Mouse (Mus musculus): ENCODE measurements around the gene Hacd1. TPM values are rescaled to one million over a fixed set of nuclear protein-coding genes. Genes with fewer than 3 reads are reported as not detected.

Hacd1 gene
- polyA plus RNA-seq, 1 experiment from 2014 or later = 91.4 TPM

GRCm38 (mm10) chr2:14054716-14055115 is 1.2 kb downstream of the Hacd1 start:
- peak; percentile 12; the same call in 1 of the 2 replicates for ATAC-seq (replicated peaks; ENCODE audit: low FRiP score, low read depth)
- Histone ChIP-seq H3K9ac (ENCODE audit: low read depth, low read length) (peak overlapping the region; percentile 72), H3K27me3 (ENCODE audit: insufficient read depth, low read length) (no peaks in the 10 kb centered on the region), H3K9me3 (replicated peaks; ENCODE audit: low read length) (no peaks in the 10 kb centered on the region), H3K36me3 (ENCODE audit: insufficient read depth, low read length) (no peaks in the 10 kb centered on the region), H3K4me2 (ENCODE audit: low read length) (peak overlapping the region; percentile 80), H3K4me1 (replicated peaks; ENCODE audit: insufficient read depth, low read length) (no peaks in the 10 kb centered on the region), H3K27ac (peak overlapping the region; percentile 81; the same call in 1 of the 2 replicates), H3K4me3 (replicated peaks; ENCODE audit: low read depth, low read length) (peak overlapping the region; percentile 93)
- DNase-seq (ENCODE audit: low spot score) = peak; percentile 35
- no peak for TF ChIP-seq CTCF (IDR thresholded peaks at IDR 0.05; ENCODE audit: low read depth)
- 3% methylated on average over 6 of the region's 6 CpGs for WGBS

GRCm38 (mm10) chr2:14054163-14054562 is 1.8 kb downstream of the Hacd1 start:
- ATAC-seq (replicated peaks; ENCODE audit: low FRiP score, low read depth) = no peak
- 0 out of 2 replicates have a peak overlapping the region, but pooled peaks have one; percentile 2 for H3K4me2 ChIP-seq (ENCODE audit: low read length)
- H3K4me1 ChIP-seq (replicated peaks; ENCODE audit: insufficient read depth, low read length) = no peaks in the 10 kb centered on the region
- no peaks in the 10 kb centered on the region for H3K9me3 ChIP-seq (replicated peaks; ENCODE audit: low read length)
- no peak overlapping the region for H3K9ac ChIP-seq (ENCODE audit: low read depth, low read length)
- TF ChIP-seq CTCF (IDR thresholded peaks at IDR 0.05; ENCODE audit: low read depth) = no peak
- no peak overlapping the region for H3K4me3 ChIP-seq (replicated peaks; ENCODE audit: low read depth, low read length)
- no peak for DNase-seq (ENCODE audit: low spot score)
- no peaks in the 10 kb centered on the region for H3K36me3 ChIP-seq (ENCODE audit: insufficient read depth, low read length)
- WGBS = 67% methylated on average over 3 of the region's 3 CpGs
- no peaks in the 10 kb centered on the region for H3K27me3 ChIP-seq (ENCODE audit: insufficient read depth, low read length)
- no peak overlapping the region for H3K27ac ChIP-seq

- H3K4me1 ChIP-seq (replicated peaks; ENCODE audit: insufficient read depth, low read length) = no peaks in the 10 kb centered on the region
- no peaks in the 10 kb centered on the region for H3K36me3 ChIP-seq (ENCODE audit: insufficient read depth, low read length)
- WGBS = 76% methylated on average over 3 of the region's 3 CpGs
- ATAC-seq (replicated peaks; ENCODE audit: low FRiP score, low read depth) (no peak), DNase-seq (ENCODE audit: low spot score) (no peak)
- no peaks in the 10 kb centered on the region for H3K9me3 ChIP-seq (replicated peaks; ENCODE audit: low read length)
- no peaks in the 10 kb centered on the region for H3K27me3 ChIP-seq (ENCODE audit: insufficient read depth, low read length)
- no peak for TF ChIP-seq CTCF (IDR thresholded peaks at IDR 0.05; ENCODE audit: low read depth)
- no peak overlapping the region for H3K9ac ChIP-seq (ENCODE audit: low read depth, low read length)
- no peak overlapping the region for H3K4me3 ChIP-seq (replicated peaks; ENCODE audit: low read depth, low read length)
- no peak overlapping the region for H3K4me2 ChIP-seq (ENCODE audit: low read length)
- H3K27ac ChIP-seq = no peak overlapping the region
These were observed 2.3 kb downstream of the Hacd1 start for GRCm38 (mm10) chr2:14053618-14054017.

- ATAC-seq (replicated peaks; ENCODE audit: low FRiP score, low read depth) = no peak
- Histone ChIP-seq H3K27ac (no peak overlapping the region), H3K4me3 (replicated peaks; ENCODE audit: low read depth, low read length) (no peak overlapping the region), H3K9me3 (replicated peaks; ENCODE audit: low read length) (no peaks in the 10 kb centered on the region), H3K9ac (ENCODE audit: low read depth, low read length) (no peak overlapping the region), H3K36me3 (ENCODE audit: insufficient read depth, low read length) (no peaks in the 10 kb centered on the region), H3K27me3 (ENCODE audit: insufficient read depth, low read length) (no peaks in the 10 kb centered on the region), H3K4me1 (replicated peaks; ENCODE audit: insufficient read depth, low read length) (no peaks in the 10 kb centered on the region), H3K4me2 (ENCODE audit: low read length) (no peak overlapping the region)
- DNase-seq (ENCODE audit: low spot score) = no peak
- TF ChIP-seq CTCF (IDR thresholded peaks at IDR 0.05; ENCODE audit: low read depth) = no peak
- 50% methylated on average over 5 of the region's 5 CpGs for WGBS
These were observed 7.1 kb downstream of the Hacd1 start for GRCm38 (mm10) chr2:14048808-14049207.

DNA sequence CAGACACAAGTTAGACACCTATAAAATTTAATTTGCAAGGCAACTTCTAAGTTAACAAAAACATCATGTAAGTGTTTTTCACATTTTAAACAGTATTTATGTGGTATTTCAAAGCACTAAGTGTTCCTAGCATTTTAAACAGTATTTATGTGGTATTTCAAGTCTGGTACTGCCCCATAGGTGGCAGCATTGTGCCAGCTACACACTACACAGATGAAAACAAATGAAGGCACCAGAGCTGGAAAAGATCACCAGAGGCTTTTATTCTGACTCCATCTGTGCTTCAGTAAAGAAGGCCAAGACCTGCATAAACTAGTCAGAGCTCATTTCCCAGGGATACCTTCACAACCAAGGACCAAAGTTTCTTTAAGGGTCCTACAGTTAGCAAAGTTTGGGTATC is 7.6 kb downstream of the Hacd1 start:
- TF ChIP-seq CTCF (IDR thresholded peaks at IDR 0.05; ENCODE audit: low read depth) = peak; percentile 88
- no peaks in the 10 kb centered on the region for H3K4me1 ChIP-seq (replicated peaks; ENCODE audit: insufficient read depth, low read length)
- H3K27ac ChIP-seq = no peak overlapping the region
- no peak overlapping the region for H3K4me3 ChIP-seq (replicated peaks; ENCODE audit: low read depth, low read length)
- H3K9ac ChIP-seq (ENCODE audit: low read depth, low read length) = no peak overlapping the region
- no peak for ATAC-seq (replicated peaks; ENCODE audit: low FRiP score, low read depth)
- no peaks in the 10 kb centered on the region for H3K27me3 ChIP-seq (ENCODE audit: insufficient read depth, low read length)
- H3K4me2 ChIP-seq (ENCODE audit: low read length) = no peak overlapping the region
- no peaks in the 10 kb centered on the region for H3K9me3 ChIP-seq (replicated peaks; ENCODE audit: low read length)
- peak; percentile 88 for DNase-seq (ENCODE audit: low spot score)
- H3K36me3 ChIP-seq (ENCODE audit: insufficient read depth, low read length) = no peaks in the 10 kb centered on the region

DNA sequence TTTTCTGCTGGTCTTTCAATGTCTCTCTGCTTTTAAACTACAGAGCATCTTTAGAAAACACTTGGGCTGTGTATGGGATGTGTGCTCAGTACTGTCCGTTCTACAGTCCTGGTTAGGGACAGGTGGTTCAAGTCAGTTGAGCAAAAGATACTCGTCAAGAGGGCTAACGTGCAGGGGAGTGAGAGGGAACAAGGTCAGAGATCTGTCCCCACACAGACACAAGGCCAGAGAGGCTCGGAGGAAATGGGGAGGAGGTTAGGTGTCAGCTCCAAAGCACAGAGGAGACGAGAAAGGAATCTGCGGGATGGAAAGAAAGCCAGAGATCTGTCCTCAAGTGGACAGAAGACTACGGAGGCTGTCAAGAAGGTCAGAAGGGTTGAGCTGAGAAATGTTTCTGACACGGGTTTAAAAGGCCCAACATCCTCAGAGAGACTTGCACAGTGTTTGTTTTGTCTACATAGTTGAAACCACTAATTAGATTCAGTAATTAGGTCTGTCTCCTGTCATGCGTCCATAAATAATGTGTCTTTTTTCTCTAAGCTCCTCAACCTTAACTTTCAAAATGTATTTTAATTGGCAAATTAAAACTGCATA is 12.3 kb downstream of the Hacd1 start:
- no peak overlapping the region for H3K9ac ChIP-seq (ENCODE audit: low read depth, low read length)
- WGBS = 25% methylated on average over 9 of the region's 9 CpGs
- DNase-seq (ENCODE audit: low spot score) = peak; percentile 61
- no peaks in the 10 kb centered on the region for H3K4me1 ChIP-seq (replicated peaks; ENCODE audit: insufficient read depth, low read length)
- no peaks in the 10 kb centered on the region for H3K27me3 ChIP-seq (ENCODE audit: insufficient read depth, low read length)
- ATAC-seq (replicated peaks; ENCODE audit: low FRiP score, low read depth) = peak; percentile 46; the same call in 1 of the 2 replicates
- no peaks in the 10 kb centered on the region for H3K9me3 ChIP-seq (replicated peaks; ENCODE audit: low read length)
- no peak overlapping the region for H3K27ac ChIP-seq
- H3K36me3 ChIP-seq (ENCODE audit: insufficient read depth, low read length) = no peaks in the 10 kb centered on the region
- TF ChIP-seq CTCF (IDR thresholded peaks at IDR 0.05; ENCODE audit: low read depth) = no peak
- no peak overlapping the region for H3K4me2 ChIP-seq (ENCODE audit: low read length)
- no peak overlapping the region for H3K4me3 ChIP-seq (replicated peaks; ENCODE audit: low read depth, low read length)

- Histone ChIP-seq H3K27ac (no peak overlapping the region), H3K9ac (ENCODE audit: low read depth, low read length) (no peak overlapping the region), H3K9me3 (replicated peaks; ENCODE audit: low read length) (no peaks in the 10 kb centered on the region), H3K36me3 (ENCODE audit: insufficient read depth, low read length) (no peaks in the 10 kb centered on the region), H3K4me2 (ENCODE audit: low read length) (no peak overlapping the region), H3K27me3 (ENCODE audit: insufficient read depth, low read length) (no peaks in the 10 kb centered on the region), H3K4me1 (replicated peaks; ENCODE audit: insufficient read depth, low read length) (no peaks in the 10 kb centered on the region), H3K4me3 (replicated peaks; ENCODE audit: low read depth, low read length) (no peak overlapping the region)
- 58% methylated on average over 3 of the region's 3 CpGs for WGBS
- TF ChIP-seq CTCF (IDR thresholded peaks at IDR 0.05; ENCODE audit: low read depth) = no peak
- ATAC-seq (replicated peaks; ENCODE audit: low FRiP score, low read depth) (no peak), DNase-seq (ENCODE audit: low spot score) (no peak)
These were observed 12.9 kb downstream of the Hacd1 start for GRCm38 (mm10) chr2:14043011-14043410.

Measured in kidney, postnatal 0 days (tissue).